Mouse (Mus musculus) heart, embryonic 11.5 days (tissue): ENCODE data around the gene Hoxb2. TPM values are rescaled to one million over a fixed set of nuclear protein-coding genes. Genes with fewer than 3 reads are reported as not detected.

Source experiments
- ATAC-seq: fragments of 200-750 bp; cut with Nextera tagmentation; replicated peaks from 2 replicates; pipeline ENCODE4 v1.8.0; 2017; ENCODE audit warnings: moderate library complexity; ENCODE audit not compliant: insufficient number of reproducible peaks, low FRiP score, low TSS enrichment
- H3K27ac ChIP-seq: fragments of 300-500 bp; sonication (generic); 2 replicates; pipeline ENCODE4 v1.5.1; 2014; ENCODE audit warnings: mild to moderate bottlenecking, low read depth, low read length
- H3K27me3 ChIP-seq: fragments of 300-500 bp; sonication (generic); 2 replicates; pipeline ENCODE4 v1.6.1; 2014; ENCODE audit warnings: mild to moderate bottlenecking, low read length, mixed read lengths; ENCODE audit not compliant: control insufficient read depth, insufficient read depth
- H3K36me3 ChIP-seq: fragments of 300-500 bp; sonication (generic); 2 replicates; pipeline ENCODE4 v1.6.1; 2014; ENCODE audit warnings: mild to moderate bottlenecking, low read length, moderate library complexity, mixed read lengths; ENCODE audit not compliant: control insufficient read depth, insufficient read depth
- H3K4me1 ChIP-seq: fragments of 300-500 bp; sonication (generic); 2 replicates; pipeline ENCODE4 v1.6.1; 2014; ENCODE audit warnings: low read length; ENCODE audit not compliant: control insufficient read depth, insufficient read depth
- H3K4me2 ChIP-seq: fragments of 300-500 bp; sonication (generic); 2 replicates; pipeline ENCODE4 v1.6.1; 2014; ENCODE audit warnings: mild to moderate bottlenecking, moderate library complexity
- H3K4me3 ChIP-seq: fragments of 300-500 bp; sonication (generic); 2 replicates; pipeline ENCODE4 v1.5.1; 2014; ENCODE audit warnings: low read depth, low read length
- H3K9ac ChIP-seq: fragments of 300-500 bp; sonication (generic); 2 replicates; pipeline ENCODE4 v1.6.1; 2014; ENCODE audit warnings: mild to moderate bottlenecking, low read depth, low read length, moderate library complexity
- H3K9me3 ChIP-seq: fragments of 300-500 bp; sonication (generic); replicated peaks from 2 replicates; pipeline ENCODE4 v1.6.1; 2016; ENCODE audit warnings: low read length; ENCODE audit not compliant: control insufficient read depth
- WGBS: fragments of 180-500 bp; shearing (Covaris S2); extraction: QIAGEN DNeasy Blood & Tissue Kit; methylation state at CpG from one replicate; pipeline ENCODE4 v1.1.7; 2014; ENCODE audit not compliant: insufficient replicate concordance; 5-methylcytosine and 5-hydroxymethylcytosine counted together
- polyA plus RNA-seq: library from polyadenylated mRNA; unstranded; fragments of >200 nt; fragmentation: Nextera tagmentation; extraction: Ambion mirVana; gene quantifications from 2 replicates; pipeline ENCODE4 v1.2.1, GENCODE M21; 2014

Hoxb2 gene
- polyA plus RNA-seq, 1 experiment from 2014 or later = 7.4 TPM

DNA sequence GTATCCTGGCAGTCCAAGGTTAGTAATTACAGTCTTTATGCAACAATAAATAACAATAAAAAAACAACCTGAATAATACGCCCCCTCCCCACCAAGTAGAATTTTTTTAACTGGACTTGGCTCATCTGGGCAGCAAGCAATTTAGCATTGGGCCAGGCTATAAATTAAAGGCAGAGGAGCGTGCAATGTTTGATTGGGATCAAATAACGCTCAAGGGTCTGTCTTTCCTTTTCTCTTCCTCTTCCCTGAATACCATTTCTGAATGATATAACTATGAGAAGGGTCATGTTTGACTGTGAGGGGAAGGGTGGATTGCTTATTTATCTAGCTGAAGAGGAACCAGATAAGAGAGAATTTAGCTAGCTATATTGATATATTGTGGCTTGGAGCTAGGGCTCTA, 1.3 kb upstream of the Hoxb2 start:
- H3K4me3 ChIP-seq = 0 out of 2 replicates have a peak overlapping the region, but pooled peaks have one; percentile 14
- no peak for ATAC-seq
- peak overlapping the region; percentile 55; the same call in 1 of the 2 replicates for H3K4me2 ChIP-seq
- WGBS = 34% methylated on average over 3 of the region's 3 CpGs
- no peaks in the 10 kb centered on the region for H3K36me3 ChIP-seq
- peaks cover 86% of the 10 kb centered on the region for H3K27me3 ChIP-seq
- no peaks in the 10 kb centered on the region for H3K9me3 ChIP-seq
- H3K9ac ChIP-seq = no peak overlapping the region
- H3K27ac ChIP-seq = no peak overlapping the region
- peaks cover 22% of the 10 kb centered on the region for H3K4me1 ChIP-seq

DNA sequence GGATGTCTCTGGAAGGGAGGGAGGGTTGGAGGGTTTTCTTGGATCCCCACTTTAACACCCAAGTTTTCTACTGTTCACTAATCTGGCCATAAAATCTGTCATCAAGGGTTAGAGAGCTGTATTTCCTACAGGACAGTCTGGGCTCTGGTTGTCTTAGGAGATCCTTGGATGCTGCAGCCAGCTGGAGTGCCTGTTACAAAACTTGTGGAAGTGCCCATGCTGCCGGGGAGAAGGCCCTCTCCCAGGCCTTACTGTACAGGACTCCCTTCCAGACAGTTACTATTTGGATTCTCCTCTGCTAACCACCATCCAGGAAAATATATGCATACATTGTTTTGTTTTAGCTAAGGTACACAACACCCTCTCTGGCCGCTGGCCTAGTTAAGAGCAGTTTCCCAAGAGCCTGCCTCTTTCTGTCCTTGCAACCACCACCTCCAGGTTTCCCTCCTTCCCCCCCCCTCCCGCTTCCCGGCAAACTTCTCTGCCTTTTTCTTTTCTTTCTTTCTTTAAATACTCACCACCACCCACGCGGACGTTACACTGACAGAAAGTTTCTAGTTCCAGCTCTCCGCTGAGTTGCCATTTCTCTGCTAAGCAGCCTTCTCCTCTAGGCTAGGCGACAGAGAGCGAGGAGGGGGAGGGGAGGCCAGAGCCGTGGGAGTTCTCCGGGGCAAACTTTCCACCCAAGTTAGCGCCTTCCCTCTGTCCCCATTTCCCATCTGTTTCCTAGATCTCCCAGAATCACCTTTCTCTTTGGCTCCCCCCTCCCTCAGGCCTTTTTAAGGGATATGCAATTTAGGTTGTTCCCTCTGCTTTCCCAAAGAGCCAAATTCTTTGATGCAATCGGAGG, 609 bp upstream of the Hoxb2 start:
- peak overlapping the region; percentile 14 for H3K4me3 ChIP-seq
- H3K4me1 ChIP-seq = peaks cover 18% of the 10 kb centered on the region
- H3K9me3 ChIP-seq = no peaks in the 10 kb centered on the region
- H3K9ac ChIP-seq = peak overlapping the region; percentile 60; the same call in 1 of the 2 replicates
- peaks cover 84% of the 10 kb centered on the region for H3K27me3 ChIP-seq
- no peaks in the 10 kb centered on the region for H3K36me3 ChIP-seq
- H3K27ac ChIP-seq = peak overlapping the region; percentile 25; the same call in 1 of the 2 replicates
- no peak for ATAC-seq
- WGBS = 10% methylated on average over 14 of the region's 14 CpGs
- peak overlapping the region; percentile 55 for H3K4me2 ChIP-seq

DNA sequence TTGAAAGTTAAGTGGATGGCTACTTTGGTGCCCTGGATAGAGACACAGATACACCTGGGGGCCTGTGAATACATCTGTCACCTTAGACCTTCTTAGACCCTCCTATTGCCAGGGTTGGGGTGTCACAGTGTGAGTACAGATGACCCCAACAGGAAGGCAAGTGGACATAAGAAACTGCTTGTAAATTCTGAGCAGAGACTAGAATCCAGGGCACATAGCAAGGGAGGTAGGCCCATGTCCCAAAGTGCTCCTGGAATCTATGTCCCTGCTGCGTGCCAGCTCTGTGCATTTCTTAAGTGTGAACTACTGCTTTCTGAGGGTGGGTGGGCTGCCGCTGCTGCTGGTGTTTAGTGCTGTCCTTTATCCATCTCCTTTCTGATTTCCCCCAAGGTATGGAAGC, 466 bp downstream of the Hoxb2 start:
- Histone ChIP-seq H3K9me3 (no peaks in the 10 kb centered on the region), H3K4me1 (peaks cover 17% of the 10 kb centered on the region), H3K4me2 (peak overlapping the region; percentile 76), H3K9ac (no peak overlapping the region), H3K27ac (0 out of 2 replicates have a peak overlapping the region, but pooled peaks have one; percentile 62), H3K4me3 (no peak overlapping the region), H3K27me3 (peaks cover 79% of the 10 kb centered on the region), H3K36me3 (no peaks in the 10 kb centered on the region)
- ATAC-seq = no peak
- WGBS = 44% methylated on average over 2 of the region's 2 CpGs

DNA sequence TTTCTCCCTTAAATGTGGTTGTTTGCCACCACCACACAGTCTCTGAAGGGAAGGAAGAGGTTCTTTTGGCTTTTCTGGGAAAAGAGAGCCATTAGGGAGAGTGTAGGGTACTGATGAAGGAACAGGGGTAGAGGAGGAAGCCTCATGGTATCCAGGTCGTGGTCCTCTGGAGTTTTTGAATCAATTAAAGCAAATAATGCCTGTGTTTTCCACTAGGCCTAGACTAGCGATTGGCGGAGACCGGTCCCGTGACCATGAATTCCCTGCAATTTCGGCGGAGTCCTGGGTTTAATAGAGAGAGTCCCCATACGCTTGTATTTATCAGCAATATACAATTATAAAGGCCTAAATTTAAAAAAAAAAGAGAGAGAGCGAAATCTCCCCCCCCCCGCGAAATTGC, 987 bp downstream of the Hoxb2 start:
- no peaks in the 10 kb centered on the region for H3K36me3 ChIP-seq
- peak overlapping the region; percentile 58 for H3K4me3 ChIP-seq
- peak overlapping the region; percentile 28; the same call in 1 of the 2 replicates for H3K9ac ChIP-seq
- H3K9me3 ChIP-seq = no peaks in the 10 kb centered on the region
- H3K4me1 ChIP-seq = peaks cover 12% of the 10 kb centered on the region
- 0 out of 2 replicates have a peak overlapping the region, but pooled peaks have one; percentile 62 for H3K27ac ChIP-seq
- no peak for ATAC-seq
- peaks cover 79% of the 10 kb centered on the region for H3K27me3 ChIP-seq
- WGBS = 14% methylated on average over 11 of the region's 11 CpGs
- H3K4me2 ChIP-seq = peak overlapping the region; percentile 76

DNA sequence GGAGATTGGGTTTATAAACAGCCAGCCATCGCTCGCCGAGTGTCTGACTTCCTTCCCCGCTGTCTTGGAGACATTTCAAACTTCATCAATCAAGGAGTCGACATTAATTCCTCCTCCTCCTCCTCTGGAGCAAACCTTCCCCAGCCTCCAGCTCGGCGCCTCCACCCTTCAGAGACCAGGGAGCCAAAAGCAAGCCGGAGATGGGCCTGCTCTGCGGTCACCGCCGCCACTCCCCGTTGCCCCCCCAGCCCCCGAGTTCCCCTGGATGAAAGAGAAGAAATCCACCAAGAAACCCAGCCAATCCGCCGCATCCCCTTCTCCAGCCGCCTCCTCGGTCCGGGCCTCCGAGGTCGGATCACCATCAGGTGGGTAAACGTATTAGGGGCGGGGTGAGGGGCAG, 1.5 kb downstream of the Hoxb2 start:
- H3K36me3 ChIP-seq = no peaks in the 10 kb centered on the region
- peak overlapping the region; percentile 84 for H3K9ac ChIP-seq
- H3K9me3 ChIP-seq = no peaks in the 10 kb centered on the region
- H3K27me3 ChIP-seq = peaks cover 77% of the 10 kb centered on the region
- peaks cover 11% of the 10 kb centered on the region for H3K4me1 ChIP-seq
- H3K4me3 ChIP-seq = peak overlapping the region; percentile 58
- H3K4me2 ChIP-seq = peak overlapping the region; percentile 76
- 2% methylated on average over 22 of the region's 22 CpGs for WGBS
- ATAC-seq = no peak
- peak overlapping the region; percentile 87 for H3K27ac ChIP-seq

DNA sequence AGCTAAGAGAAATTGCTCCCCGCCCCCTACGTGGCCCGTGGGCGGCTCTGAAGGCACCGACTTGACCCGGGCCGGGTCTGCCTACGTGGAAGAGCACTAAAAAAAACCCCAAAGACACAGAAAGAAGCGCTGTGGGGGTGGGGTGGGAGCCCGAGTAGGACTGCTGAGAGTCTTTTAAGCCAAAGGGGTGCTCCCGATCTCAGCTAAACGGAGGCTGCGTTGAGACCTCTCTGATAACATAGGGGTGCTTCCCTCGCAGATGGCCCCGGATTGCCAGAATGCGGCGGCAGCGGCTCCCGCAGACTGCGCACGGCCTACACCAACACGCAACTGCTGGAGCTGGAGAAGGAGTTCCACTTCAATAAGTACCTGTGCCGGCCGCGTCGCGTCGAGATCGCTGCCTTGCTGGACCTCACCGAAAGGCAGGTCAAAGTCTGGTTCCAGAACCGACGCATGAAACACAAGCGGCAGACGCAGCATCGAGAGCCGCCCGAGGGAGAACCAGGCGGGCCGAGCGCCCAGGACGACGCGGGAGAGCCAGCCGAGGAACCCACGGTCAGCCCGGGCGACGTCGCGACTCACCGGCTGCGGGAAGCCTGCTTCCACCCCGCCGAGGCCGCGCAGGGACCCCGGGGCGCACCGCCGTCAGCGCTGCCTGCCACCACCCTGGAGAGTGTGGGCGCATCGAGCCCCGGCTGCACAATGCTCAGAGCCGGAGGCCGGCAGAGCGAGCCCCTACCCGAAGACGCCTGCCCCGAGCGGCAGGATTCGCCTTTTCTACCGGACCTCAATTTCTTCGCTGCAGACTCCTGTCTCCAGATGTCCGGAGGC, 2.6 kb downstream of the Hoxb2 start:
- peak overlapping the region; percentile 87 for H3K27ac ChIP-seq
- peak overlapping the region; percentile 84 for H3K9ac ChIP-seq
- ATAC-seq = no peak
- H3K4me1 ChIP-seq = peaks cover 11% of the 10 kb centered on the region
- peak overlapping the region; percentile 58 for H3K4me3 ChIP-seq
- peak overlapping the region; percentile 76 for H3K4me2 ChIP-seq
- under 1% methylated on average over 75 of the region's 75 CpGs for WGBS
- H3K36me3 ChIP-seq = no peaks in the 10 kb centered on the region
- peaks cover 78% of the 10 kb centered on the region for H3K27me3 ChIP-seq
- H3K9me3 ChIP-seq = no peaks in the 10 kb centered on the region

DNA sequence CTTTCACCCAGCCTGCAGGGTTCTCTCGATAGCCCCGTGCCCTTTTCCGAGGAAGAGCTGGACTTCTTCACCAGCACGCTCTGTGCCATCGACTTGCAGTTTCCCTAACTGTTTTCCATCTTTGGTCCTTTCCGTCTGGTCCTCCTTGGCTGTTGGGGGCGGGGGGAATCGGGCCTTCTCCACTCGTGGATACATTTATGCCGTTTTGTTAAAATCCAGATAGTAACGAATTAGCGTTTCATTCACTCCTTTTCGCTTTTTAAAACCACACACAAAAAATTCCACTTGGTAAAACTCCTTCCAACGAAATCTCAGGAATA, 3.2 kb downstream of the Hoxb2 start:
- peaks cover 11% of the 10 kb centered on the region for H3K4me1 ChIP-seq
- no peaks in the 10 kb centered on the region for H3K36me3 ChIP-seq
- H3K27ac ChIP-seq = peak overlapping the region; percentile 87
- under 1% methylated on average over 14 of the region's 14 CpGs for WGBS
- peak overlapping the region; percentile 84 for H3K9ac ChIP-seq
- ATAC-seq = no peak
- H3K9me3 ChIP-seq = no peaks in the 10 kb centered on the region
- H3K4me2 ChIP-seq = peak overlapping the region; percentile 76
- H3K4me3 ChIP-seq = peak overlapping the region; percentile 58
- H3K27me3 ChIP-seq = peaks cover 75% of the 10 kb centered on the region

DNA sequence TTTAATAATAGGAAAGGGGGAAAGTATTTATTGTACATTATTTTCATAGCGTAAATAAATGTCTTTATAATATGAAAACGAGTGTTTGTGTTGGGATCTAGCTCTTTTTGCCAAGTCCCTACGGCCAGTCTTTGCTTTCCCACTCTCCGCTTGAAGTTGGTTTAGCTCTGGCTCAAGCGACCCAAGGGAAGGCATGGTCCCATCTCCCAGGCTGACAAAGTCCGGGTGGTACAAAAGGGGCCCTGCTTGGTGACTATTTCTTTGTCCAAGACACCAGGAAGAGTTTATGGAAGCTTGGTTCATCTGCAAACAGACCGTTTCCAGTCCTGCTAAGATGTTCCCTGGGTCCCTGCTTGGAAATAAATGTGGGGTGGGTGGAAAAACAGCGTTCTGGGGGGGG, 3.6 kb downstream of the Hoxb2 start:
- Histone ChIP-seq H3K4me1 (peaks cover 11% of the 10 kb centered on the region), H3K9ac (peak overlapping the region; percentile 59), H3K36me3 (no peaks in the 10 kb centered on the region), H3K9me3 (no peaks in the 10 kb centered on the region), H3K27ac (peak overlapping the region; percentile 55; the same call in 1 of the 2 replicates), H3K4me3 (peak overlapping the region; percentile 28), H3K27me3 (peaks cover 70% of the 10 kb centered on the region), H3K4me2 (peak overlapping the region; percentile 61)
- ATAC-seq = no peak
- 12% methylated on average over 8 of the region's 8 CpGs for WGBS
